11 mouse cellular contexts compared by ENCODE assay signal in genomic region chr11:86395100-86395499, GRCm38 (mm10). TPM values are rescaled to one million over a fixed set of nuclear protein-coding genes. Genes with fewer than 3 reads are reported as not detected.
DNase-seq lines count a peak whose midpoint lies in the region; ATAC-seq and TF ChIP-seq lines count a peak whose summit lies in the region.
"Had no signal": no experiment of that assay in that cellular context is flagged by ENCODE, and none has a peak within 500 bp of the region (broad histone marks: within the 10 kb centered on the region; RNA-seq: fewer than 3 reads in every experiment).

No protein-coding gene starts in this region.

- H3K79me2 ChIP-seq in CH12.LX (replicated peaks; ENCODE audit: control insufficient read depth, extremely low read depth, insufficient read depth, poor library complexity, severe bottlenecking) = no peaks in the 10 kb centered on the region
- no peaks in the 10 kb centered on the region for H3K79me2 ChIP-seq in MEL (ENCODE audit: control insufficient read depth, insufficient read depth, low read length, poor library complexity)

- TF ChIP-seq RAD21 in CH12.LX (IDR thresholded peaks at IDR 0.05; ENCODE audit: low read depth, low read length) (no peak), MEL (IDR thresholded peaks at IDR 0.05; ENCODE audit: low read depth, low read length) (no peak)

- H3K9me3 ChIP-seq in CH12.LX (replicated peaks; ENCODE audit: low read length) = no peaks in the 10 kb centered on the region
- no peaks in the 10 kb centered on the region for H3K9me3 ChIP-seq in MEL (replicated peaks; ENCODE audit: insufficient read depth, low read length)
- no peaks in the 10 kb centered on the region for H3K9me3 ChIP-seq in liver, embryonic 12.5 days (replicated peaks)
- H3K9me3 ChIP-seq: embryonic facial prominence, embryonic 10.5 days; hindbrain, embryonic 10.5 days; midbrain, embryonic 15.5 days had no signal

- WGBS in liver, embryonic 12.5 days (ENCODE audit: insufficient replicate concordance) = 47% methylated on average over 4 of the region's 4 CpGs

- TF ChIP-seq POLR2A in CH12.LX (IDR thresholded peaks at IDR 0.05; ENCODE audit: low read depth, low read length) (no peak), MEL (IDR thresholded peaks at IDR 0.05; ENCODE audit: control insufficient read depth in 1 of 2, insufficient read depth in 1 of 2, low read depth in 1 of 2, low read length in 2 of 2, poor library complexity in 1 of 2) (no peak)

- H3K4me2 ChIP-seq in CH12.LX (ENCODE audit: insufficient read depth, low read depth, poor library complexity, severe bottlenecking) = peak overlapping the region; percentile 35; the same call in 1 of the 2 replicates
- peak overlapping the region; percentile 58; the same call in 1 of the 2 replicates for H3K4me2 ChIP-seq in liver, embryonic 12.5 days
- H3K4me2 ChIP-seq: midbrain, embryonic 15.5 days had no signal

- in situ Hi-C loops in CH12.LX (cut with MboI; ENCODE audit: low pct_ligation_motif_present, low pct_unique_long_range_greater_than_20kb, low sequenced_read_pairs) = loop anchor here (5.0 kb wide), 1 partner anchor 42 kb away; no protein-coding TSS in a partner anchor

- H3K27ac ChIP-seq in CH12.LX (ENCODE audit: insufficient read depth, low read depth) = no peak overlapping the region
- H3K27ac ChIP-seq in MEL (ENCODE audit: control insufficient read depth, low read depth, low read length) = peak overlapping the region; percentile 21
- H3K27ac ChIP-seq in liver, embryonic 12.5 days = peak overlapping the region; percentile 66
- H3K27ac ChIP-seq: embryonic facial prominence, embryonic 10.5 days; midbrain, embryonic 15.5 days had no signal

- H3K36me3 ChIP-seq in CH12.LX (replicated peaks in 1 of 2; ENCODE audit: control insufficient read depth in 1 of 2, insufficient read depth in 1 of 2, low read length in 1 of 2) = no peaks in the 10 kb centered on the region
- H3K36me3 ChIP-seq in MEL (ENCODE audit: control insufficient read depth in 1 of 2, insufficient read depth in 2 of 2, low read length in 2 of 2) = peaks cover 0 to 43% of the 10 kb centered on the region in 2 experiments; a peak in 2 of 4 replicates
- H3K36me3 ChIP-seq in liver, embryonic 12.5 days = no peaks in the 10 kb centered on the region
- H3K36me3 ChIP-seq: embryonic facial prominence, embryonic 10.5 days; hindbrain, embryonic 10.5 days; midbrain, embryonic 15.5 days had no signal

- H3K9ac ChIP-seq in CH12.LX (ENCODE audit: insufficient read depth, low read depth) (peak overlapping the region; percentile 50; the same call in 1 of the 2 replicates), MEL (ENCODE audit: control insufficient read depth, low read depth, low read length, poor library complexity, severe bottlenecking) (peak overlapping the region; percentile 61)
- H3K9ac ChIP-seq in liver, embryonic 12.5 days = 0 out of 2 replicates have a peak overlapping the region, but pooled peaks have one; percentile 1
- H3K9ac ChIP-seq: midbrain, embryonic 15.5 days had no signal

- no peak for DNase-seq in CH12.LX (ENCODE audit: extremely low read depth)
- DNase-seq in MEL (ENCODE audit: low read depth, low spot score) = peak; percentile 58
- no peak for DNase-seq in spleen, postnatal 4 days (ENCODE audit: low spot score in 2 of 2)
- DNase-seq in ovary, postnatal 14 days (ENCODE audit: low spot score) = no peak
- no peak for DNase-seq in adrenal gland, postnatal 36 days

- no peak overlapping the region for H3K4me3 ChIP-seq in CH12.LX (replicated peaks in 1 of 3; ENCODE audit: low read depth in 2 of 3, low read length in 2 of 3, poor library complexity in 1 of 3)
- peak overlapping the region; percentile 35 to 53 for H3K4me3 ChIP-seq in MEL (ENCODE audit: control insufficient read depth in 1 of 2, insufficient read depth in 1 of 2, low read depth in 2 of 2, low read length in 2 of 2)
- no peak overlapping the region for H3K4me3 ChIP-seq in liver, embryonic 12.5 days
- H3K4me3 ChIP-seq: midbrain, embryonic 15.5 days had no signal

- H3K27me3 ChIP-seq in CH12.LX (replicated peaks) (no peaks in the 10 kb centered on the region), MEL (ENCODE audit: control insufficient read depth in 1 of 2, insufficient read depth in 2 of 2, low read length in 2 of 2) (no peaks in the 10 kb centered on the region)
- H3K27me3 ChIP-seq in liver, embryonic 12.5 days (replicated peaks) = no peaks in the 10 kb centered on the region
- H3K27me3 ChIP-seq: midbrain, embryonic 15.5 days; Patski had no signal

- no peak for TF ChIP-seq CTCF in CH12.LX (conservative IDR thresholded peaks at IDR 0.05 in 1 of 2, IDR thresholded peaks at IDR 0.05 in 1 of 2; ENCODE audit: low read depth in 2 of 2, low read length in 2 of 2)
- no peak for TF ChIP-seq CTCF in MEL (IDR thresholded peaks at IDR 0.05 in 2 of 3, conservative IDR thresholded peaks at IDR 0.05 in 1 of 3; ENCODE audit: control insufficient read depth in 1 of 3, insufficient read depth in 1 of 3, low read depth in 2 of 3, low read length in 3 of 3, poor library complexity in 1 of 3, severe bottlenecking in 1 of 3)

- peak; percentile 41; the same call in 1 of the 2 replicates for ATAC-seq in liver, embryonic 12.5 days
- peak; percentile 37; the same call in 1 of the 2 replicates for ATAC-seq in megakaryocyte-erythroid progenitor cell, adult 5-6 weeks (replicated peaks; ENCODE audit: low FRiP score, low TSS enrichment, poor library complexity, severe bottlenecking)
- ATAC-seq: midbrain, embryonic 15.5 days had no signal

- dilution Hi-C loops in CH12.LX (cut with MboI; ENCODE audit: extremely low pct_ligation_motif_present, extremely low pct_unique_long_range_greater_than_20kb, low sequenced_read_pairs) = no loop called here

- TF ChIP-seq EP300 in CH12.LX (IDR thresholded peaks at IDR 0.05; ENCODE audit: low read length) (no peak), MEL (IDR thresholded peaks at IDR 0.05; ENCODE audit: low read depth in 1 of 2, low read length in 2 of 2) (peak; percentile 89 to 94)

- H3K4me1 ChIP-seq in CH12.LX (ENCODE audit: control insufficient read depth in 1 of 2, insufficient read depth in 2 of 2) (peaks cover 13 to 60% of the 10 kb centered on the region in 2 experiments), MEL (ENCODE audit: control insufficient read depth in 1 of 2, insufficient read depth in 2 of 2, low read length in 2 of 2) (peaks cover 21 to 50% of the 10 kb centered on the region in 2 experiments)
- peaks cover 47% of the 10 kb centered on the region for H3K4me1 ChIP-seq in liver, embryonic 12.5 days
- H3K4me1 ChIP-seq: midbrain, embryonic 15.5 days had no signal

TF ChIP-seq in CH12.LX, 34 proteins besides CTCF, POLR2A, EP300 and RAD21 (continues in another document):
- TF ChIP-seq ZMIZ1 (IDR thresholded peaks at IDR 0.05; ENCODE audit: low read depth, low read length) (no peak), CHD2 (IDR thresholded peaks at IDR 0.05; ENCODE audit: low read length) (no peak), ETS1 (conservative IDR thresholded peaks at IDR 0.05; ENCODE audit: low read depth, low read length) (no peak), MAFK (IDR thresholded peaks at IDR 0.05; ENCODE audit: insufficient replicate concordance, low read length) (no peak), MAX (IDR thresholded peaks at IDR 0.05; ENCODE audit: low read length) (no peak), E2F4 (IDR thresholded peaks at IDR 0.05; ENCODE audit: insufficient replicate concordance, low read depth, low read length) (no peak), IRF4 (IDR thresholded peaks at IDR 0.05; ENCODE audit: low read depth, low read length) (no peak), BHLHE40 (IDR thresholded peaks at IDR 0.05; ENCODE audit: low read depth, low read length) (no peak), MAZ (IDR thresholded peaks at IDR 0.05; ENCODE audit: low read depth, low read length) (no peak), POLR2AphosphoS2 (IDR thresholded peaks at IDR 0.05; ENCODE audit: low read depth, low read length) (no peak), CHD1 (IDR thresholded peaks at IDR 0.05; ENCODE audit: low read depth, low read length) (no peak), MEF2A (IDR thresholded peaks at IDR 0.05; ENCODE audit: borderline replicate concordance, low read depth, low read length) (no peak), KAT2A (IDR thresholded peaks at IDR 0.05; ENCODE audit: insufficient replicate concordance, low read length) (no peak), JUN (IDR thresholded peaks at IDR 0.05; ENCODE audit: insufficient read depth, low read depth, low read length) (no peak)

TF ChIP-seq in MEL, 35 proteins besides CTCF, POLR2A, EP300 and RAD21 (continues in another document):
- no peak for TF ChIP-seq MXI1 (IDR thresholded peaks at IDR 0.05; ENCODE audit: low read depth, low read length)
- no peak for TF ChIP-seq MAX (IDR thresholded peaks at IDR 0.05; ENCODE audit: low read length)
- peak; percentile 48; the same call in 1 of the 2 replicates for TF ChIP-seq MYC (IDR thresholded peaks at IDR 0.05; ENCODE audit: low read depth, low read length)
- TF ChIP-seq SIN3A (IDR thresholded peaks at IDR 0.05; ENCODE audit: low read length) = 0 out of 2 replicates have a peak, but pooled peaks have one; percentile 45
- peak; percentile 89 for TF ChIP-seq GATA1 (IDR thresholded peaks at IDR 0.05; ENCODE audit: low read depth, low read length)
- TF ChIP-seq BHLHE40 (IDR thresholded peaks at IDR 0.05; ENCODE audit: borderline replicate concordance, low read depth, low read length) = no peak
- TF ChIP-seq HCFC1 (IDR thresholded peaks at IDR 0.05; ENCODE audit: low read depth, low read length) = no peak
- TF ChIP-seq MAZ (IDR thresholded peaks at IDR 0.05; ENCODE audit: low read depth, low read length) = no peak
- no peak for TF ChIP-seq E2F4 (IDR thresholded peaks at IDR 0.05; ENCODE audit: borderline replicate concordance, low read depth, low read length)
- TF ChIP-seq ETS1 (IDR thresholded peaks at IDR 0.05; ENCODE audit: low read depth, low read length) = peak; percentile 77; the same call in 1 of the 2 replicates
- peak; percentile 67 for TF ChIP-seq TAL1 (IDR thresholded peaks at IDR 0.05; ENCODE audit: low read length)
- no peak for TF ChIP-seq MAFK (IDR thresholded peaks at IDR 0.05; ENCODE audit: borderline replicate concordance, low read depth, low read length)
- TF ChIP-seq ZKSCAN1 (IDR thresholded peaks at IDR 0.05; ENCODE audit: low read depth, low read length) = no peak
- no peak for TF ChIP-seq KAT2A (conservative IDR thresholded peaks at IDR 0.05; ENCODE audit: low read depth, low read length)

RNA-seq across cellular contexts. Expression of gene Med13, which starts 37.7 kb away (rescaled TPM):
- total RNA-seq in CH12.LX (2012; rRNA removed) (33.2 and 37.9 TPM in 2 replicates), CH12.LX (2014; rRNA removed) (40.9 and 47.6 TPM in 2 replicates), MEL (2012; rRNA removed) (26.4 and 34.8 TPM in 2 replicates)
- polyA plus RNA-seq in CH12.LX (2012; ENCODE audit: insufficient read length, low read depth) (31.6 and 41.5 TPM in 2 replicates), MEL (2012; ENCODE audit: insufficient read depth in 1 of 2, insufficient read length in 2 of 2, low read depth in 1 of 2, low replicate concordance in 2 of 2, missing spikeins in 1 of 2) (100 to 1,000 TPM in 1 of 2 experiments, 10 to 100 TPM in 1; 23.3 to 114 TPM)
- 4.4 and 4.5 TPM in 2 replicates for polyA plus RNA-seq in liver, embryonic 12.5 days (2016; fragmentation: Nextera tagmentation; extraction: Ambion mirVana)
- total RNA-seq in megakaryocyte-erythroid progenitor cell, adult 5-6 weeks (2014; fragmentation: Nextera tagmentation) = 39.1 and 40.2 TPM in 2 replicates
- total RNA-seq in megakaryocyte-erythroid progenitor cell, adult 5-6 weeks (2017) = 46.3 and 57.6 TPM in 2 replicates
- total RNA-seq in adrenal gland, postnatal 36 days (2021) = 10 to 100 TPM; 47.4 to 55.2 TPM

Comparison
In these comparisons a context has a peak if more than half of its experiments do, and no peak if none do; other contexts are left out.
1. H3K4me3 ChIP-seq: peak in MEL (2 of 2); none in CH12.LX (0 of 3) and liver, embryonic 12.5 days (single experiment).
2. H3K9ac ChIP-seq: peak in every context shown above with its lines; median percentile 61 in MEL; 50 in CH12.LX; 1 in liver, embryonic 12.5 days.
3. Of the 35 proteins assayed by ChIP-seq in both MEL and CH12.LX: peak only in MEL: EP300, ETS1, MYC, RCOR1, SIN3A, SMC3 and 2 more; only in CH12.LX: none; in both: none; in neither: 27.